Mouse (Mus musculus) Muller cell, postnatal 12 days (primary cell): ENCODE measurements around the gene Cyp26c1.

Experiments
- DNase-seq: peaks from one replicate; pipeline ENCODE4 v3.0.0-alpha.2; 2015; ENCODE audit errors: inconsistent ontology term

The Cyp26c1 gene

GRCm38 (mm10) chr19:37685281-37685680, at the start of gene Cyp26c1:
Gene Cyp26c1, plus strand, starts transcription at chr19:37685581.
- DNase-seq: no peak

- no peak for DNase-seq
Observed at GRCm38 (mm10) chr19:37647994-37648393, 37.4 kb upstream of the Cyp26c1 start.

GRCm38 (mm10) chr19:37650526-37650925, 34.9 kb upstream of the Cyp26c1 start:
- DNase-seq: no peak

- DNase-seq: no peak
Observed at GRCm38 (mm10) chr19:37654012-37654411, 31.4 kb upstream of the Cyp26c1 start.

GRCm38 (mm10) chr19:37656441-37656840, 28.9 kb upstream of the Cyp26c1 start:
- DNase-seq: no peak

DNA sequence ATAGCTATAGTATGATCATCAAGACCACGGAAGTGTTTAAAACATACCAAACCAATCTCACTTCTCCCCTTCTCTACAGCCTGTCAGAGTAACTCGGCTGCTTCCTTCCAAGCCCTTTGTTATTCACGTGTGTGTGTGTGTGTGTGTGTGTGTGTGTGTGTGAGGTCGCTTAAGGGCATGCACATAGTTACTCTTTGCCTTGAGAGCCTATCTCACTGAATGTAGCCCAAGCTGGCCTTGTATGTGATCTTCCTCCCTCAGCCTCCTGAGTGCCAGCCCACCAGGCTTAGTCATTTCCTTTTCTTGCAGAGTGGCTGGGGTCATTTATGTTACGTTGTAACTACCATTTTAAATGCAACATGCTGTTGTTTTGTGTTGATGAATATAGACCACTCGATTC, 20.1 kb upstream of the Cyp26c1 start:
- DNase-seq: no peak

DNA sequence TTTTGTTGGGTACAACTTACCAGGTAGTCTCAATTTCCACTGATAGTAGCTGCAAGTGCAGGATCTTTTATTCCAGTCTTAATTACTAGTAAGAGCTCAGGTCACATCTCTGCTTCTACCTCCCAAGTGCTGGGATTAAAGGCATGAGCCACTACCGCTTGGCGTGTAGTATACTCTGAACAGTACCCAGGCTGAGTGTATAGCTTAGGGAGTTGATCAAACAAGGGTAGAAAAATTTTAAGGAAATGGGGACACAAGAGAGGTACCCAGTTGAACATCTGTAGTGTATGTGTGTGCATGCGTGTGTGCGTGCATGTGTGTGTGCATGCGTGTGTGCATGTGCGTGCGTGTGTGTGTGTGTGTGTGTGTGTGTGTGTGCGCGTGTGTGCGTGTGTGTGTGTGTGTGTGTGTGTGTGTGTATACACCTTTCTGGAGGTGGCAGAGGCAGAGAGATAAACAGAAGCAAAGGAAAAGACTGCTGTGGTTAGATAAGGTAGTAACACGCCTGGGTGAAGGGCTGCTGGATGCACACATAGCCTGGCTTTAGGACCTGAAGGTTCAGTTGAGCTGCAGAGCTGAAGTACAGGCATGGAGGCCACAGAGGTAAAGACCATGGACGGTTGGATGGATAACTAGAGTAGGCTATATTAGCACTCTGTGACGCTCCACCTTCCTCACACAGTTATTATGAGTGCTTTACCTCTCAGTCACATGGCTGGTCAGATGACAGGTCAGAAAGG, 17.4 kb upstream of the Cyp26c1 start:
- DNase-seq: no peak

DNA sequence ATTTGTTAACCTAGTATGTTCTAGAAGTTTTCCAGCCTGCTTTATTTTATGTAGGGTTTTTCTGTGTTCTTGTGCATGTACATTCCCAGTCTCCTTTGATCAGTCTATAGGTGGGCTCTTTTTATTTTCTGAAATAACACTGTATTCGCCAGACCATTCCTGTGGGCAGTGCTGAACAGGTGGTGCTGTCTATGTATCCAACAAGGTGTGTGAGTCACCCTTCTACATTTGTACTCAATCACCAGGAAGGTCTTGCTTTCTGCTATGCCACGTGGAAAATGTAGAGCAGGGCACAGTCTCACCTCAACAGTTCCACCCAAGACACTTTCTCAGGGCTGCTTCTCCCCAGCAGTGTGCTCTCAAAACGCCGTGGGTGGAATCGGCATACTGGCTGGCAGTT, 16.7 kb upstream of the Cyp26c1 start:
- DNase-seq: no peak

DNA sequence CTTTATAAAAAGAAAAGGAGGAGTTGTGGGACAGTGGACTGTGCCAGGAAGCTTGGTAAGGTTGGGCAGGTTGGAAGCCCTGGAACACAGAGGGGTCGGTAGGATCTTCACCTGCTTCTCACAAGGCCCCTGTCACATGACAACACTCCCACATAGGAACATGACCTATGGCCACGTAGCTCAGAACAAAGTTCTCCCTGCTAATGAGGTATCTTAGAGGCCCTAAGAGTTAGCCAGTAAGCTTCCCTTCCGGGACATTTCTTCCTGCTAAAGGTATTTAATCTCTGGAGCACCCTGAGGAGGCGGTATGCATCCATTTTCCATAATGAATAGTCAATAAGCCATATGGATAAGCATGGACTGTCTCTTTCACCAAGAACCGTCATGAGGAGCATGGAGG, 15.9 kb upstream of the Cyp26c1 start:
- DNase-seq: no peak

DNA sequence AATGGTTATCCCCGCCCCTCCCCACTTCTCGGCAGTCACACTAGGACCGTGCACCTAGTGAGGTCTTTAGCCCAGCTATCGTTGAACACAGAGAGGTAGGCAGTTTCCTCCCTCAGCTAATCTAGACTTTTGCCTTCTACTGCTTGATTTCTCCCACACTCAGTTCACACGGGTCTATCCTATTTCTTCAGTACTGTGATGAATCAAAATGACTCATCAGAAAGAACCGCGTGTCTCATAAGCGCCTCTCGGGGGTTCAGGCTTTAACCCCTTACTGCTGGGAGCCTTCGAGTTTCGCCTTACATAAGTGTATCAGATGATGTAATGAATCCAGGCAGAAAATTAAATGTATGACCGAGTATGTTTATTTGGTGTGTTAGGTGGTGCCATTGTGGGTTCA, 12.0 kb upstream of the Cyp26c1 start:
- peak; percentile 83 for DNase-seq

- no peak for DNase-seq
Observed at GRCm38 (mm10) chr19:37686347-37686746, 966 bp downstream of the Cyp26c1 start.

DNA sequence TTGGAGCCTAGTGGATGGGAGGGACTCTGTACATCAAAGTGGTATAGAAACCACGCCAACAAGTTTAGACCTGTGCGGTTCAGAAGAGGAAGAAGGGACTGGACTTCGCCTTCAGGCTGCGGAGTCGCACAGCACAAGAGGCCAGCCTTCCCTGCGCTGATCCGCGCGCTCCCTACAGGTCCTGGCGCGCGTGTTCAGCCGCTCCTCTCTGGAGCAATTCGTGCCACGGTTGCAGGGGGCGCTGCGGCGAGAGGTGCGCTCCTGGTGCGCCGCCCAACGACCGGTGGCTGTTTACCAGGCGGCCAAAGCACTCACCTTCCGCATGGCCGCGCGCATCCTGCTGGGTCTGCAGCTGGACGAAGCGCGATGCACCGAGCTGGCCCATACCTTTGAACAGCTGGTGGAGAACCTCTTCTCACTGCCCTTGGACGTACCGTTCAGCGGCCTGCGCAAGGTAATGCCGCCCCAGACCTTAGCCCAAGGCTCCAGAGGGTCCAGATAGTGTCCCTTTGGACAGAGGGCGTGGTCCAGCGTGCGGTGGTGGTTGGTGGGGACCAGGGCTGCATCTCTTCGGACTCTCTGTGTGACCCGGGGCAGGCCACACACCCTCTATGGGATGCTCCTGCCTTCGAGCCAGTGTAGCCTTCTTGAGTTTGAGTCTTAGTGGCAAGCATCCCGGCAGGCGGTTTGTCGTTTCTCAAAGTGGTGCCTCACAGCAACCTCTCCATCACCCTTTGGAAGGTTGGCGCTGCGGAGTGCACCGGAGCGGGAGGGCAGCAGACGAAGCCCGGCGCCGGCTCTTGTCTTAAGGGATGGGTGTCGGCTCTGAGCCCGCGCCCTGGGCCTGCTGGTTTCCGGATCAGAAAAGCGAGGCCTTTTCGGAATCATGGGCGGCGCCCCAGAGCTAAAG, 1.8 kb downstream of the Cyp26c1 start:
- no peak for DNase-seq

- DNase-seq: peak; percentile 57
Observed at GRCm38 (mm10) chr19:37689478-37689877, 4.1 kb downstream of the Cyp26c1 start.

GRCm38 (mm10) chr19:37690716-37691115, 5.3 kb downstream of the Cyp26c1 start:
- no peak for DNase-seq

GRCm38 (mm10) chr19:37692879-37693278, 7.5 kb downstream of the Cyp26c1 start:
- peak; percentile 67 for DNase-seq

DNA sequence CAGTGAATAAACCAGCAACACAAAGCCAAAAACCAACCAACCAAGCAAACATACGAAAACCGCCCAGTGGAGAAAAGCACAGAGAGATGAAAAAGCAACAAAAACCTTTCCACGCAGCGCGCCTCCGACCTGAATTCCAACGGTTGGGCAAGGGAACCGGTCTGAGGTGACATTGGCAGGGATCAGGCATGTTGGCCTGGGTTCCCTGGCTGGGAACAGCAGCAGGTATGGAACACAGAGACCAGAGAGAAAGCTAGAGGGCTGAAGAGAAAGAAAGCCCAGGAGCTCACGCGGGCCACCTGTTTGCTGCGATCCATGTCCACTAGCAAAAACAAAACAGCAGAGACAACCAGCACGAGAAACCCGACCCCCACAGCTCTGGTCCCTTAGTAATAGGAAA, 9.8 kb downstream of the Cyp26c1 start:
- DNase-seq: no peak

DNA sequence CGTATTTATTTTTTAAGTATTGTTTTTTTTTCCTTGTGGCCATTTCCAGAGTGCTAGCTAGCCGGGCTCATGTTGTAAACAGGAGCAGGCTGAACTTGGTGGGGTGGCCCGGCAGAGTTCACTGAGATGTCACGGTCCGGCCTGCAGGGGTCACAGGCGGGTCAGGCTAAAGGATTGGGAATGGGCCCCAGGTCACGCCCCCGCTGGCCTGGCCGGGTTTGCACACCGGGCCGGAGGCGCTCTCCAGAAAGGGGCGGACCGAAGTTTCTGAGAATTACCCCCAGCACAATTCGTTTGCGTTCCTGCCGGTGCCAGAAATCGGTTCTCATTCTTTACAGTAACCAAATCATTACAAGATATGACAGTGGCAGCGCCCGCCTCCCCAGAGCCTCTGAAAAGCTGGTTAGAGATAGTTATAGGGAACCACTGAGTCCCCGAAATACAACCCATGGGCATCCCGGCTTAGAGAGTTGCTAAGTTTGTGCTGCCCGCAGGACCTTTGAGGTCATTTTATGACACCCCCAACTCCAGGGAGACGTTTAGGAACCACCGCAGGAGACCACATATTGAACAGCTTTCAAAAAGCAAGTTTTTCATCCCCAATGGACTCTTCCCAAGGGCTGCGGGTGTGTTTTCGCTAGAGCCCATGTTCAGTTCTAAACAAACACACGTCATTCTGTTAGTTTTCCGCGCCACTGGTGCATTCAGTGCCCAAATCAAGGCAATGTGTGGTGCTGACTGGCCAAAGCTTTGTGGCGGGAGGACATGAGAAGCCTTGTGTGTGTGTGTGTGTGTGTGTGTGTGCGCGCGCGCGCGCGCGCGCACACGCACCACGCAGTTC, 10.6 kb downstream of the Cyp26c1 start:
- no peak for DNase-seq

DNA sequence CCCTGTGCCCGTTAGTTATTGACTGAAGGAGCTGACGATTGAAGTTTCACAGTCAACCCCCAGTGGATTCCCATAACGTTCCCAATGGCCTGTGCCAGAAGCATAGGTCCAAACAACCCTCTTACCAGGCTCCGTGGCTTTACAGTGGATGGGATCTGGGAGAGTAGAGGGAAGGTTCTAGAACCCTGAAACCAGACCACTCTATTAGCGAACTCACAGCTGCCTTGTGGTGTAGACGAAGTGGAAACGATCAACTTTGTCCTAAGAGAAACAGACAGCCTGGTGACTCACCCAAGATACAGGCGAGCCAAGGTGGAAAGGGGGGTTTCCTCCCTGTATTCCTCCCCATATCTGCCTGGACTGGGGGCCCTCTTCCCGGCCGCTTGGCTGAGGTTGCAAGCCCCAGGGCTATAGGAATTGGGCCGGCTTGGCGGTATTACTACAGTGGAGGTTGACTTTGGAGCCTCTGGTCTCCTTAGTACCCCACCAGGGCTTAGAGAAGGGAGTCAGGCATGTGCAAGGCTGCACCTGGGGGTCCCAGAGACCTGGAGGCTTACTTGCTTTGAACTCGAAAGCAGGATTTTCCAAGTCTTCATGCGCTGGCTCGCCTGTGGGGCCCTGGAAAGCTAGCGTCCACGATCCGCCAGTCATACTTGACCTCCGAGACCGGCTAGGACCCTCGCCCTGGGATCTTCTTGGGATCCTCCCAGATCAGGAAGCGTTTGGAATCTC, 11.4 kb downstream of the Cyp26c1 start:
- no peak for DNase-seq

GRCm38 (mm10) chr19:37697335-37697636, 11.9 kb downstream of the Cyp26c1 start:
- no peak for DNase-seq

DNA sequence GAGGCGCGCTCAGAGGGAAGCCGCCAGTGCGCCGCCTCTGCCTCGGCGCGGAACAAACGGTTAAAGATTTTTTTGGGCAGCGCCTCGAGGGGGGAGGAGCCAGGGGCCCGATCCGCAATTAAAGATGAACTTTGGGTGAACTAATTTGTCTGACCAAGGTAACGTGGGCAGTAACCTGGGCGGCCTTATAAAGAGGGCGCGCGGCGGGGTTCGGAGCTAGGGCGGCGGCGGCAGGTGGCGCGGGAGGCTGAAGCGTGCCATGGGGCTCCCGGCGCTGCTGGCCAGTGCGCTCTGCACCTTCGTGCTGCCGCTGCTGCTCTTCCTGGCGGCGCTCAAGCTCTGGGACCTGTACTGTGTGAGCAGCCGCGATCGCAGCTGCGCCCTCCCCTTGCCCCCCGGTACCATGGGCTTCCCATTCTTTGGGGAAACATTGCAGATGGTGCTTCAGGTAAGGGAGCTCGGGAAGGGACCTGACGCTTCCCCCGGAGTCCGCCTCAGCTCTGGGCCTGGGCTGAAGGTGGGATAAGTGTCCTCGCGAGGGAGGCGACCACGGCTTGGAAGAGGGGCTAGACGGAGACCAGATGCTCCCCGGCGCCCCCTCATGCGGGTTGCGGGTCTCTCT, 12.4 kb downstream of the Cyp26c1 start, which contains the start of gene Cyp26a1:
Cyp26a1 (plus strand) TSS at position 148 of the 622 bp plus-strand sequence.
- peak; percentile 71 for DNase-seq
